Mouse (Mus musculus): ENCODE data around the gene Cd300lg. TPM values are rescaled to one million over a fixed set of nuclear protein-coding genes. Genes with fewer than 3 reads are reported as not detected.

Gene Cd300lg
- total and polyA plus RNA-seq, 3 experiments: not detected

GRCm38 (mm10) chr11:102024084-102024758, 17.1 kb upstream of the Cd300lg start:
- H3K4me2 ChIP-seq (ENCODE audit: insufficient read depth, low read depth, poor library complexity, severe bottlenecking): no peak overlapping the region
- peaks cover 0 to 2% of the 10 kb centered on the region in 2 experiments; a peak in 2 of 4 replicates for H3K4me1 ChIP-seq (ENCODE audit: control insufficient read depth in 1 of 2, insufficient read depth in 2 of 2)
- TF ChIP-seq PAX5 (IDR thresholded peaks at IDR 0.05; ENCODE audit: low read length) (no peak), BHLHE40 (IDR thresholded peaks at IDR 0.05; ENCODE audit: low read depth, low read length) (no peak)
- H3K9me3 ChIP-seq (replicated peaks; ENCODE audit: low read length): no peaks in the 10 kb centered on the region
- no peak overlapping the region for H3K9ac ChIP-seq (ENCODE audit: insufficient read depth, low read depth)
- no peak for DNase-seq (ENCODE audit: extremely low read depth)
- no peak overlapping the region for H3K27ac ChIP-seq (ENCODE audit: insufficient read depth, low read depth)
- no peak overlapping the region for H3K4me3 ChIP-seq (replicated peaks in 1 of 3; ENCODE audit: low read depth in 2 of 3, low read length in 2 of 3, poor library complexity in 1 of 3)
- in situ Hi-C loops (cut with MboI; ENCODE audit: low pct_ligation_motif_present, low pct_unique_long_range_greater_than_20kb, low sequenced_read_pairs): no loop called here
- H3K36me3 ChIP-seq (replicated peaks in 1 of 2; ENCODE audit: control insufficient read depth in 1 of 2, insufficient read depth in 1 of 2, low read length in 1 of 2): no peaks in the 10 kb centered on the region
- dilution Hi-C loops (cut with MboI; ENCODE audit: extremely low pct_ligation_motif_present, extremely low pct_unique_long_range_greater_than_20kb, low sequenced_read_pairs): no loop called here
- H3K27me3 ChIP-seq (replicated peaks): peaks cover 85% of the 10 kb centered on the region
- no peaks in the 10 kb centered on the region for H3K79me2 ChIP-seq (replicated peaks; ENCODE audit: control insufficient read depth, extremely low read depth, insufficient read depth, poor library complexity, severe bottlenecking)

GRCm38 (mm10) chr11:102024875-102025274, 16.4 kb upstream of the Cd300lg start:
- Histone ChIP-seq H3K27ac (ENCODE audit: insufficient read depth, low read depth) (no peak overlapping the region), H3K27me3 (replicated peaks) (peaks cover 85% of the 10 kb centered on the region), H3K4me2 (ENCODE audit: insufficient read depth, low read depth, poor library complexity, severe bottlenecking) (no peak overlapping the region), H3K4me1 (ENCODE audit: control insufficient read depth in 1 of 2, insufficient read depth in 2 of 2) (peaks cover 0 to 2% of the 10 kb centered on the region in 2 experiments; a peak in 2 of 4 replicates), H3K79me2 (replicated peaks; ENCODE audit: control insufficient read depth, extremely low read depth, insufficient read depth, poor library complexity, severe bottlenecking) (no peaks in the 10 kb centered on the region), H3K4me3 (replicated peaks in 1 of 3; ENCODE audit: low read depth in 2 of 3, low read length in 2 of 3, poor library complexity in 1 of 3) (no peak overlapping the region), H3K9me3 (replicated peaks; ENCODE audit: low read length) (no peaks in the 10 kb centered on the region), H3K9ac (ENCODE audit: insufficient read depth, low read depth) (no peak overlapping the region), H3K36me3 (replicated peaks in 1 of 2; ENCODE audit: control insufficient read depth in 1 of 2, insufficient read depth in 1 of 2, low read length in 1 of 2) (no peaks in the 10 kb centered on the region)
- no peak for TF ChIP-seq EP300 (IDR thresholded peaks at IDR 0.05; ENCODE audit: low read length)
- TF ChIP-seq RCOR1 (conservative IDR thresholded peaks at IDR 0.05; ENCODE audit: low read depth, low read length): no peak
- no peak for TF ChIP-seq BHLHE40 (IDR thresholded peaks at IDR 0.05; ENCODE audit: low read depth, low read length)
- no peak for TF ChIP-seq SIN3A (IDR thresholded peaks at IDR 0.05; ENCODE audit: low read length)
- no peak for TF ChIP-seq ETS1 (conservative IDR thresholded peaks at IDR 0.05; ENCODE audit: low read depth, low read length)
- TF ChIP-seq JUN (IDR thresholded peaks at IDR 0.05; ENCODE audit: insufficient read depth, low read depth, low read length): no peak
- no peak for TF ChIP-seq MAZ (IDR thresholded peaks at IDR 0.05; ENCODE audit: low read depth, low read length)
- TF ChIP-seq MAX (IDR thresholded peaks at IDR 0.05; ENCODE audit: low read length): no peak
- no peak for TF ChIP-seq NELFE (IDR thresholded peaks at IDR 0.05; ENCODE audit: low read depth, low read length)
- no peak for TF ChIP-seq ZNF384 (IDR thresholded peaks at IDR 0.05; ENCODE audit: low read depth, low read length)
- dilution Hi-C loops (cut with MboI; ENCODE audit: extremely low pct_ligation_motif_present, extremely low pct_unique_long_range_greater_than_20kb, low sequenced_read_pairs): no loop called here
- in situ Hi-C loops (cut with MboI; ENCODE audit: low pct_ligation_motif_present, low pct_unique_long_range_greater_than_20kb, low sequenced_read_pairs): no loop called here
- DNase-seq (ENCODE audit: extremely low read depth): no peak

- H3K27ac ChIP-seq (ENCODE audit: insufficient read depth, low read depth): no peak overlapping the region
- in situ Hi-C loops (cut with MboI; ENCODE audit: low pct_ligation_motif_present, low pct_unique_long_range_greater_than_20kb, low sequenced_read_pairs): no loop called here
- no peak overlapping the region for H3K4me2 ChIP-seq (ENCODE audit: insufficient read depth, low read depth, poor library complexity, severe bottlenecking)
- no peaks in the 10 kb centered on the region for H3K36me3 ChIP-seq (replicated peaks in 1 of 2; ENCODE audit: control insufficient read depth in 1 of 2, insufficient read depth in 1 of 2, low read length in 1 of 2)
- dilution Hi-C loops (cut with MboI; ENCODE audit: extremely low pct_ligation_motif_present, extremely low pct_unique_long_range_greater_than_20kb, low sequenced_read_pairs): no loop called here
- no peak overlapping the region for H3K4me3 ChIP-seq (replicated peaks in 1 of 3; ENCODE audit: low read depth in 2 of 3, low read length in 2 of 3, poor library complexity in 1 of 3)
- DNase-seq (ENCODE audit: extremely low read depth): no peak
- H3K4me1 ChIP-seq (ENCODE audit: control insufficient read depth in 1 of 2, insufficient read depth in 2 of 2): peaks cover 0 to 2% of the 10 kb centered on the region in 2 experiments; a peak in 2 of 4 replicates
- no peak overlapping the region for H3K9ac ChIP-seq (ENCODE audit: insufficient read depth, low read depth)
- TF ChIP-seq IRF4 (IDR thresholded peaks at IDR 0.05; ENCODE audit: low read depth, low read length) (no peak), PAX5 (IDR thresholded peaks at IDR 0.05; ENCODE audit: low read length) (no peak), RCOR1 (conservative IDR thresholded peaks at IDR 0.05; ENCODE audit: low read depth, low read length) (no peak), HCFC1 (IDR thresholded peaks at IDR 0.05; ENCODE audit: low read depth, low read length) (no peak), KAT2A (IDR thresholded peaks at IDR 0.05; ENCODE audit: insufficient replicate concordance, low read length) (no peak), ELF1 (IDR thresholded peaks at IDR 0.05; ENCODE audit: low read depth, low read length) (no peak), POLR2AphosphoS2 (IDR thresholded peaks at IDR 0.05; ENCODE audit: low read depth, low read length) (no peak), JUND (conservative IDR thresholded peaks at IDR 0.05; ENCODE audit: low read depth, low read length) (no peak), UBTF (IDR thresholded peaks at IDR 0.05; ENCODE audit: low read depth, low read length) (no peak), MXI1 (IDR thresholded peaks at IDR 0.05; ENCODE audit: low read depth, low read length) (no peak), SMC3 (IDR thresholded peaks at IDR 0.05; ENCODE audit: low read depth, low read length) (no peak), E2F4 (IDR thresholded peaks at IDR 0.05; ENCODE audit: insufficient replicate concordance, low read depth, low read length) (no peak), USF1 (IDR thresholded peaks at IDR 0.05; ENCODE audit: low read depth, low read length) (no peak), NRF1 (IDR thresholded peaks at IDR 0.05; ENCODE audit: low read depth, low read length) (no peak)
- H3K27me3 ChIP-seq (replicated peaks): peaks cover 85% of the 10 kb centered on the region
- H3K79me2 ChIP-seq (replicated peaks; ENCODE audit: control insufficient read depth, extremely low read depth, insufficient read depth, poor library complexity, severe bottlenecking): no peaks in the 10 kb centered on the region
- no peaks in the 10 kb centered on the region for H3K9me3 ChIP-seq (replicated peaks; ENCODE audit: low read length)
Observed at GRCm38 (mm10) chr11:102025354-102025753, 16.0 kb upstream of the Cd300lg start.
